Mouse (Mus musculus) forebrain, embryonic 10.5 days (tissue): ENCODE measurements around the gene Klhl40. TPM values are rescaled to one million over a fixed set of nuclear protein-coding genes. Genes with fewer than 3 reads are reported as not detected.

ENCODE experiments used
- DNase-seq: peaks from one replicate; pipeline ENCODE4 v3.0.0-alpha.2; 2017; ENCODE audit warnings: low spot score; ENCODE audit errors: extremely low spot score
- H3K27ac ChIP-seq: fragments of 300-500 bp; sonication (generic); 2 replicates; pipeline ENCODE4 v1.5.1; 2016; ENCODE audit warnings: mild to moderate bottlenecking
- H3K27me3 ChIP-seq: fragments of 300-500 bp; sonication (generic); 2 replicates; pipeline ENCODE4 v1.6.1; 2016; ENCODE audit warnings: mild to moderate bottlenecking; ENCODE audit not compliant: poor library complexity, severe bottlenecking
- H3K36me3 ChIP-seq: fragments of 300-500 bp; sonication (generic); replicated peaks from 2 replicates; pipeline ENCODE4 v1.6.1; 2016; ENCODE audit warnings: mild to moderate bottlenecking, moderate library complexity
- H3K4me1 ChIP-seq: fragments of 300-500 bp; sonication (generic); 2 replicates; pipeline ENCODE4 v1.6.1; 2016
- H3K4me3 ChIP-seq: fragments of 300-500 bp; sonication (generic); 2 replicates; pipeline ENCODE4 v1.5.1; 2016; ENCODE audit warnings: mild to moderate bottlenecking, moderate library complexity
- H3K9me3 ChIP-seq: fragments of 300-500 bp; sonication (generic); 2 replicates; pipeline ENCODE4 v1.6.1; 2016; ENCODE audit warnings: mild to moderate bottlenecking, moderate library complexity
- WGBS: fragments of 180-500 bp; shearing (Covaris S2); methylation state at CpG from one replicate; pipeline ENCODE4 v1.1.7; 2016; 5-methylcytosine and 5-hydroxymethylcytosine counted together
- polyA plus RNA-seq: library from polyadenylated mRNA; unstranded; fragments of >200 nt; fragmentation: Nextera tagmentation; extraction: Ambion mirVana; gene quantifications from 2 replicates; pipeline ENCODE4 v1.2.1, GENCODE M21; 2016

Gene Klhl40
- polyA plus RNA-seq, 1 experiment from 2014 or later = 0.12 TPM

DNA sequence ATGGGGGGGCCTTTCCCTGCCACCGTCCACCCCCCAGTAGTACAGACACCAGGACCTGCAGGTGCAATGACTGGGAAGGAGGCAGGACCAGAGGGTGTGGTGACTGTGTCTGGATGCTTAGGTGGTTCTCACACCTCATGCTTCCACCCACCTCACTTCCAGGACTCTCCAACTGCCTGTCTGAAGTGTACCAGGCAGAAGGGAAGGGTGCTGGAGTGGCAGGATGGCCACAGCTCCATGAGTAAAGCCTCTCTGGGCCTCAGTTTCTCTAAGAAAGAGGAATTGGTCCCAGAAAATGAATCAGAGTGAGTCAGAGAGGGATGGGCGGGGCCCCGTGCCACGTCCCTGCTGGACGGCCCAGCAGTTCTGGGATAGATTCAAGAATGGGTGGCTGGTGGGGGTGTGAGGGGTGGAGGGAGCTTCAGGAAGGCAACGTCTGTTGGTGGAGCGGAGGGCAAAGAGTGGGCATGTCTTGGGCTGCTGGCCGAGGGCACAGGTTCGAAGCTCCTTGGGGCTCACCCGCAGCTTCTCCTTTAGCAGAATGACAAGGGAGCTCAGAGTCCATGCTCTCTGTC, 16.2 kb upstream of the Klhl40 start:
- Histone ChIP-seq H3K9me3 (no peaks in the 10 kb centered on the region), H3K4me1 (peaks cover 48% of the 10 kb centered on the region), H3K27ac (peak overlapping the region; percentile 98), H3K27me3 (0 out of 2 replicates have a peak, but pooled peaks cover 4% of the 10 kb centered on the region), H3K36me3 (peaks cover 51% of the 10 kb centered on the region), H3K4me3 (peak overlapping the region; percentile 82)
- DNase-seq = no peak
- WGBS = 69% methylated on average over 10 of the region's 10 CpGs

DNA sequence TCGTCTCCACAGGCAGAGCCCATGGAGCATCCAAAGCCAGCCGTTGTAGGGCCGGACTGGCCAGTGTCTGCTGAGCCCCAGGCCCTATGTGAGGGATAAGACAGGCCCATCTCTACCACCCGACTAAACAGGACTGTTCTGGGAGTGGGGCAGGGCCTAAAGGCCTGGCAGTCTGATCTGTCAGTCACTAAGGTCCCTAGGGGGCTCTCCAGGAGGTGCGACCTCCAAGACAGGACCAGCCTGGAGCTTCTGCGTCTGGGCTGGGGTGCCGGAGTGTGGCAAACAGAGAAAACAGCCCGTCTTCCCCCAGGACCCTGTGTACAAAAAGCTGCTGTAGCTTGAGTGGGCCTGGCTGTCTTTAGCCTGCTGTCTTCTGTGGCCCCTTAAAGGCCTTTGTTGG, 15.6 kb upstream of the Klhl40 start:
- Histone ChIP-seq H3K27ac (peak overlapping the region; percentile 98; the same call in 1 of the 2 replicates), H3K4me1 (peaks cover 48% of the 10 kb centered on the region), H3K4me3 (peak overlapping the region; percentile 82; the same call in 1 of the 2 replicates), H3K27me3 (0 out of 2 replicates have a peak, but pooled peaks cover 4% of the 10 kb centered on the region), H3K9me3 (no peaks in the 10 kb centered on the region), H3K36me3 (peaks cover 51% of the 10 kb centered on the region)
- DNase-seq = no peak
- WGBS = 77% methylated on average over 8 of the region's 8 CpGs

DNA sequence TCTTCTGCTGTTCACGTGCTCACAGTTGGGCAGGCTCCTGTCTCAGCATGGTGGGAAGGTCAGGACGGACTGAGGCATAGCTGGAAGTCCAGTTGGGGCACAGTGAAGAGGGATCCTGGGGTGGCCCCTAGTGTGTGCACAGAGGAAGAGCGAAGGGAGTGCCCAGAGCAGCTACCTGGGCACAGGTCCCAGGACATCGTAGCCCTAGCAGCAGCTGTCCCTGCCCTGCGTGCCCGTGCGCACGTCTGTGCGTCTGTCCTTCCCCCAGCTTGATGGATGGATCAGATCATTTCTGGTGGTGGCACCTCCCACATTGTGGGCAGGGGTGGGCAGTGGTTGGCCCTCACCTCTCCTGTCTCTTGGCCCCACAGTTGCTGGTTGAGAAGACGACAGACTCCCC, 15.2 kb upstream of the Klhl40 start:
- no peak for DNase-seq
- Histone ChIP-seq H3K27ac (0 out of 2 replicates have a peak overlapping the region, but pooled peaks have one; percentile 40), H3K4me3 (peak overlapping the region; percentile 14; the same call in 1 of the 2 replicates), H3K4me1 (peaks cover 48% of the 10 kb centered on the region), H3K9me3 (no peaks in the 10 kb centered on the region), H3K36me3 (peaks cover 53% of the 10 kb centered on the region), H3K27me3 (0 out of 2 replicates have a peak, but pooled peaks cover 4% of the 10 kb centered on the region)
- 83% methylated on average over 10 of the region's 10 CpGs for WGBS

DNA sequence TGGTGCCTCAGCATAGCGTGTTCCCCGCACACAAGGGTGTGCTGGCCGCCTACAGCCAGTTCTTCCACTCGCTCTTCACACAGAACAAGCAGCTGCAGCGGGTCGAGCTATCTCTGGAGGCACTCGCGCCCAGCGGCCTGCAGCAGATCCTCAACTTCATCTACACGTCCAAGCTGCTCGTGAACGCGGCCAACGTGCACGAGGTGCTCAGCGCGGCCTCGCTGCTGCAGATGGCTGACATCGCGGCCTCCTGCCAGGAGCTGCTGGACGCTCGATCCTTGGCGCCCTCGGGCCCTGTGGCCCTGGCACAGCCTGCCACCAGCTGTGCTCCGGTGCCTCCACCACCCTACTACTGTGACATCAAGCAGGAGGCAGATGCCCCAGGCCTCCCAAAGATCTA, 14.6 kb upstream of the Klhl40 start:
- DNase-seq = no peak
- H3K4me3 ChIP-seq = no peak overlapping the region
- no peaks in the 10 kb centered on the region for H3K9me3 ChIP-seq
- 0 out of 2 replicates have a peak overlapping the region, but pooled peaks have one; percentile 40 for H3K27ac ChIP-seq
- 93% methylated on average over 25 of the region's 25 CpGs for WGBS
- 0 out of 2 replicates have a peak, but pooled peaks cover 4% of the 10 kb centered on the region for H3K27me3 ChIP-seq
- H3K36me3 ChIP-seq = peaks cover 58% of the 10 kb centered on the region
- peaks cover 43% of the 10 kb centered on the region for H3K4me1 ChIP-seq

DNA sequence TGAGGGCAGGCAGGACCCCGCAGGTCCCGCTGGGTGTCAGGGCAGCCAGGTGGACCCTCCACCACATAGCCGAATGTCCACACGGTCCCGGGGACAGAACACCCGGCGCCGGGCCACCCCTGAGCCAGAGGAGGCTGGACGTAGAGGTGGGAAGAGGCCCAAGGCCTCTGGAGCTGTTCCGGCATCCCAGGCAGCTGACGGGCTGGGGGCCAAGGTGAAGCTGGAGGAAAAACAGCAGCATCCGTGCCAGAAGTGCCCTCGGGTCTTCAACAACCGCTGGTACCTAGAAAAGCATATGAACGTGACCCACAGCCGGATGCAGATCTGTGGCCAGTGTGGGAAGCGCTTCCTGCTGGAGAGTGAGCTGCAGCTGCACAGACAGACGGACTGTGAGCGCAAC, 13.7 kb upstream of the Klhl40 start:
- Histone ChIP-seq H3K9me3 (no peaks in the 10 kb centered on the region), H3K36me3 (peaks cover 68% of the 10 kb centered on the region), H3K27ac (no peak overlapping the region), H3K27me3 (0 out of 2 replicates have a peak, but pooled peaks cover under 1% of the 10 kb centered on the region), H3K4me3 (no peak overlapping the region), H3K4me1 (peaks cover 39% of the 10 kb centered on the region)
- no peak for DNase-seq
- WGBS = 94% methylated on average over 19 of the region's 19 CpGs

DNA sequence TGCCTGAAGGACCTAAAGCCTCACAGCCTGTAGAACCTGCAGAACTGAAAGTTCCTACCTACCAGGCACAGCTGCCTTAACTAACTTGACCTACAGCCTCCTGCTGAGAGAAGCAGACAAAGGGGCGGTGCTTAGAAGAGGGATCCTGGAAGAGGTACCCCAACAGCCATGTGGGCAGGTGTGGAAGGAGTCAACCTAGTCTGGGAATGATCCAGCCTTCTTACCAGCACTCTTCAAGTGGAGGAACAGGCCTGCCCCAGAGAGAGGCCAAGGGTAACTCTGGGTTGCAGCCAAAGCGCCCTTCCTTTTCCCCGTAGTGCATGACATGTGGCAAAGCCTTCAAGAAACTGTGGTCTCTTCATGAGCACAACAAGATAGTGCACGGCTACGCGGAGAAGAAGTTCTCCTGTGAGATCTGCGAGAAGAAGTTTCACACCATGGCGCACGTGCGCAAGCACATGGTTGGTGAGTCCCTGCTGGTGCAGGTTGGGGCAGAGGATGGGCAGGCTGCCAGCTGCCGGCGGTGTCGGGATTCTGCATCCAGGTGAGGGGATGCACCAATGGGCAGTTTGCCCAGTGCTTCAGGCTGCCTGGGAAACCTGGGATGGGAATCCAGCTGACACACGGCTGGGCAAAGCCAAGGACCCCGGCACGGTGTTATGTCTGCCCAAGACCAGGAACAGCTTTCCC, 12.1 kb upstream of the Klhl40 start:
- Histone ChIP-seq H3K4me1 (peaks cover 29% of the 10 kb centered on the region), H3K27ac (no peak overlapping the region), H3K36me3 (peaks cover 72% of the 10 kb centered on the region), H3K9me3 (no peaks in the 10 kb centered on the region), H3K27me3 (no peaks in the 10 kb centered on the region), H3K4me3 (no peak overlapping the region)
- DNase-seq = no peak
- WGBS = 94% methylated on average over 16 of the region's 16 CpGs

DNA sequence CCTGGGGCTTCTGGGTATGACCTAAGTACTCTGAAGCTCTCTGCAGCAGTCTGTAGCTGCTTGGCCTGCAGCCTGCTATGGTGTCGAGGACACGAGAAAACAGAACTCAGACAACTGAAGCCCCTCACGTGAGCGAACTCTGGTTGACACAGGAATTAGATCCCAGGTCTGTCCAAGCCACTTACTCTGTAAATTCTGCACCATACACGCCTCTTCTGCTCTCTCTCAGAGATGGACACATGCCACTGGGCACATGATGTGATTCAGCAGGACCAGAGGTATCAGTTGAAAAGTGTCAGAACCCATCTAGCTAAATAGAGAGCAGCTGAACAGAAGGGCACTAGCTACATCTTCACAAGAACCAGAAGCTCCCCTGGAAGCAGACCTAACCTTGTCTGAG, 5.0 kb upstream of the Klhl40 start:
- Histone ChIP-seq H3K4me3 (no peak overlapping the region), H3K36me3 (peaks cover 17% of the 10 kb centered on the region), H3K9me3 (no peaks in the 10 kb centered on the region), H3K27ac (no peak overlapping the region), H3K4me1 (peaks cover 8% of the 10 kb centered on the region; the same call in 1 of the 2 replicates), H3K27me3 (peaks cover 21% of the 10 kb centered on the region)
- 78% methylated on average over 5 of the region's 5 CpGs for WGBS
- no peak for DNase-seq

DNA sequence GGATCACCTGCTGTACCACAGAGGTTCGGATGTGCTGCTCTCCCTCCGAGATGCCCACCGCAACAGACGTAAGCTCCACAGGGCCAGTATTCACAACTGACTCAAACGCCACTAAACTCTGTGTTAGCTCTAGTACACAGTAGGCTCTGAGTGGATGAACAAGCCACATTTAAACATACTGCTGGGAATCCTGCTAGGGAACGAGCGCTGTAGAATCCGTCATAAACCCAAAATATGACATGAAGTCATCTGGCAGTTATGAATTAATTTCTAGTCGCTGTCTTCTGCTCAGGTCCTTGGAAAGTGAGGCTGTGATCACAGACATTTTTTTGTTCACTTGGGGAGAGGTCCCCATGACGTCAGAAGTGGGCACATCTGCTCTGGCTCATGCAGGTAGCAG, 1.5 kb upstream of the Klhl40 start:
- Histone ChIP-seq H3K27ac (no peak overlapping the region), H3K27me3 (peaks cover 57% of the 10 kb centered on the region), H3K36me3 (no peaks in the 10 kb centered on the region), H3K9me3 (no peaks in the 10 kb centered on the region), H3K4me1 (peaks cover 12% of the 10 kb centered on the region), H3K4me3 (no peak overlapping the region)
- DNase-seq = no peak
- WGBS = 85% methylated on average over 10 of the region's 10 CpGs

DNA sequence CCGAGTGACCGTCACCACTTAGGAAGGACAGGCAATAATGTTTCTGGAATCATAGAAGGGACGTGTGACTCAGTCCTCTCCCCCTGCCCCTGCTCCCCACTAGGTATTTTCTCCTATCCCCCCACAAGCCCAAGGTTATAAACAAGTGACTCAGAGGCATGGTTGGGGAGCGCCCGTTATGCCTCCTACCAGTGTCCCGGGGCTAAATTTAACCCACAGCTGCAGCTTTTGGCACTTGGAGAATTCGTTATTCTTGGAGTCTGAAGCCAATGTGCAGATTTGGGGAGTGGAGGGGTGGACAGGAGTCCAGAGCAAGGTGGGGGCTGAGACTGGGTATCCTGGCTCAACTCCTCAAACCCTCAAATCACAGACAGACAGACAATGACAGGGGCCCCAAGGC, 896 bp upstream of the Klhl40 start:
- H3K9me3 ChIP-seq = no peaks in the 10 kb centered on the region
- no peak for DNase-seq
- H3K27ac ChIP-seq = no peak overlapping the region
- peaks cover 12% of the 10 kb centered on the region for H3K4me1 ChIP-seq
- peaks cover 57% of the 10 kb centered on the region for H3K27me3 ChIP-seq
- 92% methylated on average over 7 of the region's 7 CpGs for WGBS
- H3K4me3 ChIP-seq = no peak overlapping the region
- no peaks in the 10 kb centered on the region for H3K36me3 ChIP-seq

DNA sequence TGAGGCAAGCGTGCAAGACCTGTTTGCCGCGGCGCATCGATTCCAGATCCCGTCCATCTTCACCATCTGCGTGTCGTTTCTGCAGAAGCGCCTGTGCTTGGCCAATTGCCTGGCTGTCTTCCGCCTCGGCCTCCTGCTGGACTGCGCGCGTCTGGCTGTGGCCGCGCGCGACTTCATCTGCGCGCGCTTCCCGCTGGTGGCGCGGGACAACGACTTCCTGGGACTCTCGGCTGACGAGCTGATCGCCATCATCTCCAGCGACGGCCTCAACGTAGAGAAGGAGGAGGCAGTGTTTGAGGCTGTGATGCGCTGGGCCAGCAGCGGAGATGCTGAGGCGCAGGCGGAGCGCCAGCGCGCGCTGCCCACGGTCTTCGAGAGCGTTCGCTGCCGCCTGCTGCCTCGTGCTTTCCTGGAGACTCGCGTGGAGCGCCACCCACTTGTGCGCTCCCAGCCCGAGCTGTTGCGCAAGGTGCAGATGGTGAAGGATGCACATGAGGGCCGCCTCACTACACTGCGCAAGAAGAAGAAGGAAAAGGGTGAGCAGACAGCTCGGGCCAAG, 738 bp downstream of the Klhl40 start:
- H3K27me3 ChIP-seq = peaks cover 57% of the 10 kb centered on the region
- WGBS = 17% methylated on average over 54 of the region's 54 CpGs
- DNase-seq = no peak
- no peaks in the 10 kb centered on the region for H3K9me3 ChIP-seq
- H3K4me3 ChIP-seq = peak overlapping the region; percentile 44
- peaks cover 12% of the 10 kb centered on the region for H3K4me1 ChIP-seq
- H3K36me3 ChIP-seq = no peaks in the 10 kb centered on the region
- no peak overlapping the region for H3K27ac ChIP-seq

DNA sequence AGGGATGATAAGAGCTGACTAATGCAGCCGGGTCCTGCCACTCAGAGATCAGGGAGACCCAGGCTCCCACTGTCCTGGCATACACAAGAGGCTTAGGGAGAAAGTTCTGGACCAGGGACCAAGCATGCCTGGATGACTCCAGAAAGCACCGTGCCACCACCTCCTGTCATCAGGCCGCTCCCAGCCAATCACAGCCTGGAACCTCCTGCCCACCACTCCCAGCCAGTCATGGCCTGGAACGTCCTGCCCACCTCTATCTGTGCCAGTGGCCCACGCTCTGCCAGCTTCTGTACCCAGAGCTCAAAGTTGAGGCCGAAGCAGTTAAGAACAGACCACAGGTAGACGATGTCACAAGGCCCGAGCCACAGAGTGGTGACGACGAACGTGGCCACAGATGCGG, 7.4 kb downstream of the Klhl40 start:
- Histone ChIP-seq H3K36me3 (no peaks in the 10 kb centered on the region), H3K9me3 (no peaks in the 10 kb centered on the region), H3K4me1 (no peaks in the 10 kb centered on the region), H3K4me3 (no peak overlapping the region), H3K27ac (no peak overlapping the region), H3K27me3 (peaks cover 12% of the 10 kb centered on the region)
- 91% methylated on average over 12 of the region's 12 CpGs for WGBS
- no peak for DNase-seq

DNA sequence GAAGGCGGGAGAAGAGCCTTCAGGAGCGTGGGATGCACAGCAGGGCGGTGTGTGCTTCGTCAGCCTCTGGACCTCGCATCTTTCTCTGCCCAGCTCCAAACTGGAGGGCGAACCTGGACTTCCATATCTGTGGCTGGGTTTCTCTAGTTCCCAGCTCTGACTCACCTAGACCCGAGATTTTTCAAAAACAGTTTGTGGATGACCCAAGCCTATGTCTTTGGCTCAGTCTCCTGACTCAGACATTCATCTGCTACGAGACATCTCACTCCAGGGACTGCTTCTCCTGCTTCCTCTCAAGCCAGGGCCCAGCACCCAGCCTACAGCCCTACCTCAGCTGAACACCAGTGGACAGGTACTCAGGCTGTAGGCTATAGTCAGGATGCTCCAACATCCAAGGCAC, 7.9 kb downstream of the Klhl40 start:
- 81% methylated on average over 8 of the region's 8 CpGs for WGBS
- no peak for DNase-seq
- H3K27me3 ChIP-seq = peaks cover 8% of the 10 kb centered on the region
- no peaks in the 10 kb centered on the region for H3K4me1 ChIP-seq
- no peaks in the 10 kb centered on the region for H3K9me3 ChIP-seq
- no peak overlapping the region for H3K27ac ChIP-seq
- no peaks in the 10 kb centered on the region for H3K36me3 ChIP-seq
- H3K4me3 ChIP-seq = no peak overlapping the region

DNA sequence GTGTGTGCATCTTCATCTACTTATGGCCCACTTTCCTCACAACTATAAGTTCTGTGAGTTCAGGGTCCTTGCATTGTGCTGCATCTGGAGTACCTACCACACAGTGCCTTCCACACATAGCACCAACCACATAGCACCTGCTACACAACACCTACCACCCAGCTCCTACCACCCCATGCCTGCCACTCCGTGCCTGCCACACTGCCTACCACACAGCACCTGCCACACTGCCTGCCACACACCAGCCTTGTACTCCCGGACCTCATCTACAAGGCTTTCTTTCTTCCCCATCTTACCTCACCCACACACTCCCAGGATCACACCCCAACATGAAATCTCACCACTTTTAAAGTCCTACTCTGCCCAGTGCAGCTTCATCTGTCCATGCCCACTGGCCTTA, 9.0 kb downstream of the Klhl40 start:
- no peaks in the 10 kb centered on the region for H3K9me3 ChIP-seq
- 0 out of 2 replicates have a peak, but pooled peaks cover under 1% of the 10 kb centered on the region for H3K4me1 ChIP-seq
- no peak overlapping the region for H3K4me3 ChIP-seq
- H3K36me3 ChIP-seq = no peaks in the 10 kb centered on the region
- H3K27ac ChIP-seq = no peak overlapping the region
- DNase-seq = no peak
- no peaks in the 10 kb centered on the region for H3K27me3 ChIP-seq
- WGBS = 81% methylated on average over 2 of the region's 2 CpGs
